Mouse (Mus musculus): Measurements from ENCODE around the gene Cxcl9. TPM values are rescaled to one million over a fixed set of nuclear protein-coding genes. Genes with fewer than 3 reads are reported as not detected.
A peak's percentile ranks its signal among the peaks of the same experiment; 100 is the strongest.

Gene Cxcl9
- total RNA-seq, 1 experiment from 2014 or later, result not detected

DNA sequence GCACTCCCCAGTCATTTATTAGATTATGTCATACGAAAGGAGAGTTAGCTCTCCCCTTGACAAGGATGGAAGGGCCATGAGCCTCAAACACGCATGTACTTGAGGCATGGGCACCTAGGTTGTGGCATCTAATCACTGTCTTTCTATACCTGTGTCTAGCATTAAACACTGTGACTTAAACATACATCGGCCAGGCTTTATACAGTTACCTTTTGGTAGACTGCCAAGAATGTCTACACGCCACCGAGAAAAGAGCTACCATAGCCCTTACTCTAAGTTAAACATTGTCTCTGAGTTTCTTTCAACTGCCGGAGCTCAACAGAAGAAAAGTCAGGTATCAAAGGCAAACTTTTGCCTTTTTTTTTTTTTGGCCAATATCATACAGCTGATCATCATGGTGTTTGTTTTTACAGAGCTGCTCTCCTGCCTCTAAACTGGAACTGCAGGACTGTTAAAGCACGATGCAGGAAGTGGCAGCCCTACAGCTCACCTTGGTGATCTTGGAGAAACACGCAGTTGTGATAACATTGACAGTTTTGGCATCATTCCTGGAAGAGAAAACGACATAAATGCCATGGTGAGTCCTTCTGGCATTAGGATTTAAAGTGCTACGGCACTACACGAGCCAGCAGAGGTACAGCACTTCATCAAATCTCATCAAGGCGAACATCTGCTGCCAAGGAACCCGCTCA is 25.6 kb downstream of the Cxcl9 start:
- ATAC-seq (replicated peaks; ENCODE audit: insufficient number of reproducible peaks, low FRiP score, low TSS enrichment, poor library complexity, severe bottlenecking), result no peak

GRCm38 (mm10) chr5:92294525-92294924 is 33.4 kb downstream of the Cxcl9 start:
- ATAC-seq (replicated peaks; ENCODE audit: insufficient number of reproducible peaks, low FRiP score, low TSS enrichment, poor library complexity, severe bottlenecking), result no peak

- no peak for ATAC-seq (replicated peaks; ENCODE audit: insufficient number of reproducible peaks, low FRiP score, low TSS enrichment, poor library complexity, severe bottlenecking)
Measured at GRCm38 (mm10) chr5:92291652-92292414, 36.0 kb downstream of the Cxcl9 start.

GRCm38 (mm10) chr5:92287840-92288239 is 40.0 kb downstream of the Cxcl9 start:
- no peak for ATAC-seq (replicated peaks; ENCODE audit: insufficient number of reproducible peaks, low FRiP score, low TSS enrichment, poor library complexity, severe bottlenecking)

GRCm38 (mm10) chr5:92283107-92283506 is 44.8 kb downstream of the Cxcl9 start:
- ATAC-seq (replicated peaks; ENCODE audit: insufficient number of reproducible peaks, low FRiP score, low TSS enrichment, poor library complexity, severe bottlenecking), result no peak

- ATAC-seq (replicated peaks; ENCODE audit: insufficient number of reproducible peaks, low FRiP score, low TSS enrichment, poor library complexity, severe bottlenecking), result no peak
Measured at GRCm38 (mm10) chr5:92282571-92282970, 45.3 kb downstream of the Cxcl9 start.

- peak; percentile 81 for ATAC-seq (replicated peaks; ENCODE audit: insufficient number of reproducible peaks, low FRiP score, low TSS enrichment, poor library complexity, severe bottlenecking)
Measured at GRCm38 (mm10) chr5:92278942-92279537, 48.8 kb downstream of the Cxcl9 start.

DNA sequence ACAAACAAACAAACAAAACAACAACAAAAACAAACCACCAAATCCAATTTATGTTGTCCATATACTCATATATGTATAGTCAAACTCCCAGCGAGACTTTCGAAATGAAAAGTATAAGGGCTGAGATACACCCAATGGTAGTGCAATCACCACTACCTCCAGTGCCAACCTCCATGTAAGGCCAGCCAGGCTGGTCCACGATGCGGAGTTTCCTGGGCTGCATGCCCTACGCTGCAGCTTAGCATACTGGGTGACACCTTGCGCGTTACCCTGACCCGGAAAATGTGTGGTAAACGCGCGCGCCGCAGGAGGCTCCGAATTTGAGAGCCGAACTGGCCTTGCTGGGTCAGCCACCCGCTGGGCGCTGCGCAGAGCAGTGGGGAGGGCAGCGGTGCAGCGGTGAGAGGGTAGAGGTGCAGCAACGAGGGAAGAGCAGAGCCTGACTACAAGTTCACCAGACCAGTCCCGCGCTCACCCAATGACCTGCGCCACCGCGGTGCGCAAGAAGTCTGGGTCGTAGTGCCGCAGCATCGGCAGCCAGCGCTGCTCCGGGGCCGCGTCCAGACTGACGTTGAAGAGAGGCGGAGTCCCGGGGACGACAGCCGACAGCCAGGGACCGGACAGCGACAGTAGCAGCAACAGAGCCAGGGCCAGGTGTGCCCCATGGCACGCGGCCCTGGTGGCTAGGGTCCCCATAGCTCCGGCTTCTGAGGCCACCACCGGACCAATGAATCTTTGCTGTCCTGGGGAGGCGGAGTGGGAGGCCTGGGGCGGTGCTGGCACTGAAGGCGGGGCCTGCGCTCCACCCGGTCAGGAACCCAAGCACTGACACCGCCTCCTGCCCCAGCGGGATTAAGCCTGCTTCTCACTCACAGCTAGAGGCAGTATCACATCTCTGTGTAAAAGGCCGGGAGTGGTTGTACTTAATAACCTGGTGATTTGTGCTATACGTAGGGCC is 50.2 kb downstream of the Cxcl9 start, which contains the start of gene Naaa:
Gene Naaa (minus strand): TSS at position 734 of the 958 bp plus-strand sequence.
- peak; percentile 80 for ATAC-seq (replicated peaks; ENCODE audit: insufficient number of reproducible peaks, low FRiP score, low TSS enrichment, poor library complexity, severe bottlenecking)

Other genes starting within 250 kb of the Cxcl9 start
- gene G3bp2, start 244.4 kb downstream of the Cxcl9 start, total RNA-seq (2017), result 133 to 155 TPM (median 141 TPM) in 3 replicates
- gene Uso1, start 190.1 kb downstream of the Cxcl9 start, total RNA-seq (2017), result 16.5 to 45.5 TPM (median 28.5 TPM) in 3 replicates
- 6.3 TPM in 1 of 3 replicates, not detected in the others for gene U90926, start 112.7 kb downstream of the Cxcl9 start, total RNA-seq (2017)
- 3.7 TPM in 1 of 3 replicates, not detected in the others for gene Ppef2, start 71.8 kb downstream of the Cxcl9 start, total RNA-seq (2017)
- 46.8 to 114 TPM (median 77.3 TPM) in 3 replicates for gene Naaa, start 49.9 kb downstream of the Cxcl9 start, total RNA-seq (2017)
- 24.6 to 35.1 TPM (median 31.5 TPM) in 3 replicates for gene Sdad1, start 17.6 kb downstream of the Cxcl9 start, total RNA-seq (2017)
- gene Art3, start 3.7 kb upstream of the Cxcl9 start, total RNA-seq (2017), result 1.3 to 2.9 TPM (median 1.5 TPM) in 3 replicates
- 0.95 to 3.6 TPM (median 3.5 TPM) in 3 replicates for gene Cxcl10, start 20.8 kb upstream of the Cxcl9 start, total RNA-seq (2017)
- gene Nup54, start 107.1 kb upstream of the Cxcl9 start, total RNA-seq (2017), result 44.1 to 71.5 TPM (median 50.8 TPM) in 3 replicates
- 75.7 to 83.7 TPM (median 80.4 TPM) in 3 replicates for gene Scarb2, start 178.8 kb upstream of the Cxcl9 start, total RNA-seq (2017)
- not detected in 3 replicates for gene Fam47e, start 227.0 kb upstream of the Cxcl9 start, total RNA-seq (2017)